Mouse (Mus musculus) left cerebral cortex, postnatal 36 days (tissue): ENCODE measurements around the gene Lmx1a. TPM values are rescaled to one million over a fixed set of nuclear protein-coding genes. Genes with fewer than 3 reads are reported as not detected.

Experiments used
- DNase-seq, 2 experiments: peaks; one replicate each; pipeline ENCODE4 v3.0.0; 2021 to 2022; ENCODE audit warnings: low spot score in 2 of 2, mixed read lengths in 1 of 2
- intact Hi-C: fragments of 180-260 bp; cut with DNase I; formaldehyde crosslinking; loops from one replicate; pipeline ENCODE4 v1.15.1; 2025
- total RNA-seq, 2 experiments: library from RNA; stranded (reverse); gene quantifications; 2 replicates each; pipeline ENCODE4 v1.2.3; 2021

Gene Lmx1a
- total RNA-seq, 2 experiments from 2014 or later, result not detected

GRCm38 (mm10) chr1:167761785-167762223, 72.8 kb downstream of the Lmx1a start:
- no peak for DNase-seq
- intact Hi-C loops, result no loop called here

- intact Hi-C loops, result no loop called here
- DNase-seq, result no peak
Measured at GRCm38 (mm10) chr1:167766619-167767018, 77.6 kb downstream of the Lmx1a start.

DNA sequence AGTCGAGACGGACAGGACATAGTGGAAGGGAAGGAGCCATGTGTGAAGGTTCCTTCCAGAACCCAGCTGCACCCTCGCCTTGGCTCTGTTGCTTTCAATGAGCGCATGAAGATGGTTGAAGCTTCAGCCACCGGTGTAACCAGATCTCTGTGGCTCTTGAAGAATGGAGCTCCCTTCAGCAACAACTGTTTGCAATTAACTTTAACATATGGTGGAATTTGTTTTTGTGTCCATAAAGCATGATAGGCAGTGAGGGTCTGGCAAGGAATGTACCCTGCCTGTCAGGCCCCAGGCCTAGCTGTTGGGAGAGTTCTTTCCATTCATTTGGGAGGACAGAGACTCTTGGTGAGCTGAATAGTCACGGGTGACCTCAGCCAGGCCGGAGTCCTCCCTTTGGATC, 81.4 kb downstream of the Lmx1a start:
- no peak for DNase-seq
- intact Hi-C loops, result no loop called here

DNA sequence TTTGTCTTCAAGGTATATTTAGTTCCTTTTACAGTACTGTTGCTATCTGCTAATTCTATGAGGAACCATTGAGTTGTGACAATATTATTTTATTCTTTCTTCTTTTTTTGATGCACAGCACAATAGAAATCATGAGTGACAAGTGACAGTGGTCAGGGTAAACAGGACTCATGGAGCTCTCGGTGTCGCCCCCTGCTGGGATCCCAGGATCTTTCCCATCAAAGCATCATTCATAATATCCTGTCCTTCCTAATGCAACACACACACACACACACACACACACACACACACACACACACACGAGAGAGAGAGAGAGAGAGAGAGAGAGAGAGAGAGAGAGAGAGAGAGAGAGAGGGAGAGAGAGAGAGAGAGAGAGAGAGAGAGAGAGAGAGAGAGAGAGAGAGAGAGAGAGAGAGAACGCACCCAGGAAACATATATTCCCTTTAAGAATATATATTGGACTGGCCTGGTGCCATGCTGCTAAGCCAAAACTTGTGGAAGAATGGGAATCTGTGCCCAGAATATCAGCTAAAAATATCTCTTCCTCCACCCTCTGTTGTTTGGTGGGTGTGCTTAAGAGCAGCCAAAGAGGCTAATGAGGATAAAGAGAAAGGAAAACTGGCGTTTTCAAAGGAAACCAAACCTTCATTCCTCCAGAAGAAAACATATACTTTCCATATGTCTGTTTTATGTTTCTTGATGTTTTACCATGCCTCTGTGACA, 90.9 kb downstream of the Lmx1a start:
- intact Hi-C loops, result no loop called here
- peak; percentile 21 to 26 for DNase-seq

DNA sequence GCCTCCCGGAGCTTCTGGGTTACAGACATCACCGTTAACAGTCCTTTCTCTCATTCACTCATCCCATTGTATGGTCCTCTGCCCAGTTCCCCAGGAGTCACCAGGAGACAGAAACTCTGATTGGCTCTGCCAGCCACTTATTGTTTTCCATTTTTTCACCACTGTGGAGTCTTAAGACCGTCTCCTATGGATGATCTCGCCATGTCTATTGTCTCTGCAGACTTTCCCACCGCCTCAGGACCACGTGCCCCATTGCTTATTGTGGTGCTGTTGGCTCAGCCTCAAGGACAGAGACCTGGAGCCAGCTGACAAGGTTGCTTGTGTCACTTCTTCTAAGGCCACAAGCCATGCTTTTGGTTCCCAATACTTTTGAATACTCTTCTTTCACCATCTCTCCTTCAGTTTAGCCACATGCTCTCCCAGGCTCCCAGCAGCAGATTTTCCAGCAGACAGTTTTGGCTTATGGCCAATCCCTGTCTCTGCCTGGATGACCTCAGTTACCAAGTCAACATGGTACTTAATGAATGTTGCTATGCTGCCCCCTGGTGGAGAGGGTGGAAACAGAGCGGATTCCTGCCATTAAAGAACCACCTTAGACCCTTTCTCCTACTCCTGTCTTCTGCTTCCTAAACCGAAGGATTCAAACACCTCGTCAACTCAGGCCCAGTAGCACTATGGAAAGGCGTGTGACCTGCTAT, 92.9 kb downstream of the Lmx1a start:
- peak in 1 of 2 experiments; percentile 15 for DNase-seq
- intact Hi-C loops, result no loop called here

- no peak for DNase-seq
- intact Hi-C loops, result no loop called here
Measured at GRCm38 (mm10) chr1:167784067-167784466, 95.0 kb downstream of the Lmx1a start.

GRCm38 (mm10) chr1:167788684-167789413, 99.8 kb downstream of the Lmx1a start:
- DNase-seq, result no peak
- intact Hi-C loops, result no loop called here

DNA sequence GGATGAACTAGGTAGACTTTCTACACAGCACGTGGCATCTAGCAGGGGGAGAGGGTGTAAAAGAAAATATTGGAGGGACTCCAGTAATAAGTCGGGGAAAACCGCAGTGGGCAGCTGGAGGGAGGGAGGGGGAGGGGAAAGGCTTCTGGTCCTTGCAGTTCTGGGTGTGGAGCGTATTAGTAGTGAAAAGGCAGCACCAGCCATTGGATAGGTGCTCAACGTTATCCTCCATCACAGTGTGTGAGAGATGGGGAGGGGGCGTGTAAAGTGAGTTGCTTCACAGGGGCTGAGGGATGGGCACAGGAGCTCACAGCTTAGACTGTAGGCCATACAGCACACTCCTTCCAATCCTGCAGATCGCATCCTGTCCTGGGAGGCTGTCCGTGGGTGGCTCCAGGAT, 100.4 kb downstream of the Lmx1a start:
- intact Hi-C loops, result no loop called here
- no peak for DNase-seq

DNA sequence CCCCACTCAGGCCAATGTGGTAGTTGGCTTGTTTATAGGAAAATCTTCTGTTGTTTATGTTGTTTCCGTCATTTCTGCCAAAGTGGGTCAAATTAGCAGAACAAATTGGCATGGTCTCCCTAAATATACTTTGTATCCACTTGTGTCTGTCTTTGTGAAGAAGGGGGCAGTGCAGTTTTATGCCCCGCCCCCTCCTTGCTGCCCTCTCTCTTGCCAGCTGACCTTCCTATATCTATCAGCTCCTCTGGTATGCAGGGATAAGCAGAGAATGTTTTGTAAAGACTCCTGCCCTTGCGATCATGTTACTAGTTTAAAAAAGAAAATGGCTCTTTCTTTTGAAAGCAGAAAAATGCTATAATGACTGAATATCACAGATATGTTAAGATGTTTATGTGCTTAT, 101.7 kb downstream of the Lmx1a start:
- intact Hi-C loops, result no loop called here
- no peak for DNase-seq

DNA sequence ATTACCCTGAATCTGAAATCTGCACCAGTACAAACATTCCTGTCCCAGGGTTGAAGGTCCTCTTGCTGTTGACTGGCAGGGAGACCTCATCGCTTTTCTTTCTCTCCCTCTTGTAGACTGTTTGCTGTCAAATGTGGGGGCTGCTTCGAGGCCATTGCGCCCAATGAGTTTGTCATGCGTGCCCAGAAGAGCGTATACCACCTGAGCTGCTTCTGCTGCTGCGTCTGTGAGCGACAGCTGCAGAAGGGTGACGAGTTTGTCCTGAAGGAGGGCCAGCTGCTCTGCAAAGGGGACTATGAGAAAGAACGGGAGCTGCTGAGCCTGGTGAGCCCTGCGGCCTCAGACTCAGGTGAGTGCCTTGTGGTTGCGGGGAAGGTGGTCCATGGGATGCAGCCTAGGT, 102.2 kb downstream of the Lmx1a start:
- no peak for DNase-seq
- intact Hi-C loops, result no loop called here

DNA sequence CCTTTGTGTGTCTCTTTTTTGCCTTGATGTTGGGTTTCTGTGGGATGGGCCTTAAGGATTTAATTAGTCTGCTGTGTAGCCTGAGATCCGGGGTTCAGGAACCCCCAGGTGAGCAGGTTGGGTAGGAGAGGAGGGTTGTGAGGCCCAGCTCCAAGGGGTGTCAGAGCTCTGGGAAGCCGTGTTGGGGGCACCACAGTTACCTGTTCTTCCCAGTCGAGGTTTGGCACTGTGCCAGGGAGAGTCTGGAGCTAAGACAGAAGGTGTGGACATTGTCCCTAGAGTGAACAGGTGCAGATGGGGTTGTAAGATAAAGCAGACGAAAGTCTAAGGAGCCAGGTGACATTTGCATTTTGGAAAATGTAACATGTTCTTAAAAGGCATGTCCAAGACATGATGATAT, 112.9 kb downstream of the Lmx1a start:
- intact Hi-C loops, result no loop called here
- DNase-seq, result no peak

GRCm38 (mm10) chr1:167802510-167803271, 113.7 kb downstream of the Lmx1a start:
- intact Hi-C loops, result no loop called here

DNA sequence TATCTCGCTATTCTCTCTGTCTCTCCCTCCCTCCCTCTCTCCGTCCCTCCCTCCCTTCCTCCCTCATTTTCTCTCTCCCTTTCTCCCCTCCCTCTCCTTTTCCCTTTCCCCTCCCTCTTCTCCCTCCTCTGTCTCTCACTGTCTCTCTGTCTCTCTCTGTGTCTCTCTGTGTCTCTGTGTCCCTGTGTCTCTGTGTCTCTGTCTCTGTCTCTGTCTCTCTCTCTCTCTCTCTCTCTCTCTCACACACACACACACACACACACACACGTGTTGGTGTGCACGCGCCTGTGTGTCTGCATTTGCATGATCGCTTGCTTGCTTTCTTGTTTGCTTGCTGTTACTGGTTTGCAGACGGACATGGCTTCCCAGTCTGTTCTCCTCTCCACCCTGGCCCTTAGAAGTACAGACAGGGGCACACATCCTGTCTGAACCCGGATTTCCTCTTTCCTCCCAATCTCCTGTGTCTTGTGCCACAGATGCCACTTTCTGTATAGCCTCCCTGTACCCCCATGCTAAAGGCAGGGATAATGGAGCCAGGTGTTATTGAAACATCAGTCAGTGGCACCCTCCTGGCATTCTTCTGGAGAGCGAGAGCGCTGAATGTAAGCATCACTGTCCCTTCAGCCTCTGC, 114.4 kb downstream of the Lmx1a start:
- no peak for DNase-seq
- intact Hi-C loops, result no loop called here

More at GRCm38 (mm10) chr1:167802510-167803271, 113.7 kb downstream of the Lmx1a start:
- peak in 1 of 2 experiments; percentile 18 for DNase-seq

DNA sequence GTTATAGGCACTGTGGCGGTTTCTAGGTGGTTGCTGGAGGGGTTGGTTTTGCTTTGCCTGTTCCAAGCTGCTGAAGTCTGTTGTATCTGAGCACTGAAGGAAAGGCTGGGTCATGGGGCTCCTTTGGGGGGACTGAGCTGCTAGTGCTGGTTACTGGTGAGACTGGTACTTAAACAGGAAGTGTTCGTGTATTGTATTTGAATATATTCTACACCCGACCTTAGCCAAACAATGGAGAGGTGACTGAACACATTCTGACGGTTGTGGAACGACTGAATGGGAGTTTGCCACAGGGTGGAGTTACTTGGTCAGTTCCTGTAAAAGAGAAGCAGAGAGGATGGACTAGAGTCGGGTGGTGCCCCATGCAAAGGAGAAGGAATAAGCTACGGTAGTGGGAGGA, 115.8 kb downstream of the Lmx1a start:
- no peak for DNase-seq
- intact Hi-C loops, result no loop called here

GRCm38 (mm10) chr1:167811141-167811540, 122.1 kb downstream of the Lmx1a start:
- intact Hi-C loops, result no loop called here
- no peak for DNase-seq

DNA sequence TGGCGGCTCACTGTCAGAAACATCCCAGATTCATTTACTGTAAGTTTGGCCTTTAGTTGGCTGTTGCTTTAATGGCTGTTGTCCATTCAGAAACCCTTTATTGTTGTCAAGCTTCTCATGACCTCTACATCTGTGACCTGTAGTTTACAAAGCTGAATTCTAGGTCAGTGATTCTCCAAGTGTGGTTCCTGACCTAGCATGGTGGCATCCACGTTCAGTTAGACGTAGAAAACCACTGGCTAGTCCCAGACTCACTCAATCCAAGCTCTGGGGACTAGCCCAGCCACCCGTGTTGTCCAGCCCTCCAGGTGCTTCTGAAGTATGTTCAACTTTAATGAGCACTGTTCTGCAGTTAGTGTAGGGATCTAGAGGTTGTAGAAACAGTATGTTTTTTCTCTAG, 126.1 kb downstream of the Lmx1a start:
- intact Hi-C loops, result no loop called here
- no peak for DNase-seq

- intact Hi-C loops, result no loop called here
- no peak for DNase-seq
Measured at GRCm38 (mm10) chr1:167817028-167817427, 128.0 kb downstream of the Lmx1a start.

- intact Hi-C loops, result no loop called here
Measured at GRCm38 (mm10) chr1:167817616-167818015, 128.6 kb downstream of the Lmx1a start.

DNA sequence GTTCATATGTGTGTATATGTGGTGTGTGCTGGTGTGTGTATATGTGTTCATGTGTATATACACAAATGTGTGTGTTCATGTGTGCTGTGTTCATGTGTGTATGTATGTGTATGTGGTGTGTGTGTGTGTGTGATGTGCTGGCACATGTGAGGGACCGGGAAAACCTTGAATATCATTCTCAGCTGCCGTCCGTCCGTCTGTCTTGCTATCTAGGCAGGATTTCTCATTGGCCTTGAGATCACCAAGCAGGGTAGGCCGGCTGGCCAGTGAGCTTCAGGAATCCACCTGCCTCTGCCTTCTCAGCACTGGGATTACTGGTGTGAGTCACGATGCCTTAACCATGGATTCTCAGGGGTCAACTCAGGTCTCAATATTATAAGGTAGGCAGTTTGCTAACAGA, 131.0 kb downstream of the Lmx1a start:
- DNase-seq, result no peak
- intact Hi-C loops, result no loop called here

More at GRCm38 (mm10) chr1:167817616-167818015, 128.6 kb downstream of the Lmx1a start:
- DNase-seq, result no peak
